Mouse (Mus musculus) gastrocnemius, adult 2 months (tissue): ENCODE data around the gene Sstr2. TPM values are rescaled to one million over a fixed set of nuclear protein-coding genes. Genes with fewer than 3 reads are reported as not detected.
A peak's percentile ranks its signal among the peaks of the same experiment; 100 is the strongest.

Experiments used
- DNase-seq: peaks from one replicate; pipeline ENCODE4 v3.0.0; 2022
- H3K27ac ChIP-seq: fragments of 200-600 bp; 2 replicates; pipeline ENCODE4 v1.8.1; 2022; ENCODE audit warnings: mild to moderate bottlenecking
- H3K4me3 ChIP-seq: fragments of 200-600 bp; 2 replicates; pipeline ENCODE4 v1.8.1; 2022; ENCODE audit warnings: mild to moderate bottlenecking, moderate library complexity
- CTCF ChIP-seq: fragments of 200-600 bp; IDR thresholded peaks from 2 replicates; pipeline ENCODE4 v1.8.1; 2022; ENCODE audit warnings: antibody characterized with exemption, mild to moderate bottlenecking, moderate library complexity
- intact Hi-C: fragments of 180-260 bp; cut with DNase I; formaldehyde crosslinking; loops from one replicate; pipeline ENCODE4 v1.15.1; 2025
- long read RNA-seq, 2 experiments: library from polyadenylated mRNA; stranded (forward); transcript quantifications; one replicate each; pipeline ENCODE4 v2.0.0; 2021
- total RNA-seq, 2 experiments: library from RNA; stranded (reverse); gene quantifications; 2 replicates each; pipeline ENCODE4 v1.2.3; 2021

The Sstr2 gene
- total RNA-seq, result not detected
- long read RNA-seq, experiment 1, result 0 reads
- long read RNA-seq, experiment 2, result 0 reads

GRCm38 (mm10) chr11:113618672-113619419, at the start of gene Sstr2:
Gene Sstr2, plus strand, starts transcription at chr11:113619342.
- intact Hi-C loops, result no loop called here
- TF ChIP-seq CTCF, result no peak
- H3K27ac ChIP-seq, result no peak within 1 kb of the TSS
- DNase-seq, result peak; percentile 71
- H3K4me3 ChIP-seq, result peak within 1 kb of the TSS; percentile 70

GRCm38 (mm10) chr11:113571616-113572015, 47.5 kb upstream of the Sstr2 start:
- TF ChIP-seq CTCF, result no peak
- no peak overlapping the region for H3K4me3 ChIP-seq
- DNase-seq, result no peak
- intact Hi-C loops, result no loop called here
- no peak overlapping the region for H3K27ac ChIP-seq

GRCm38 (mm10) chr11:113572641-113573040, 46.5 kb upstream of the Sstr2 start:
- TF ChIP-seq CTCF, result no peak
- Histone ChIP-seq H3K4me3 (no peak overlapping the region), H3K27ac (no peak overlapping the region)
- DNase-seq, result no peak
- intact Hi-C loops, result no loop called here

GRCm38 (mm10) chr11:113577221-113577620, 41.9 kb upstream of the Sstr2 start:
- Histone ChIP-seq H3K27ac (no peak overlapping the region), H3K4me3 (no peak overlapping the region)
- TF ChIP-seq CTCF, result no peak
- intact Hi-C loops, result no loop called here
- no peak for DNase-seq

GRCm38 (mm10) chr11:113583879-113584661, 35.1 kb upstream of the Sstr2 start:
- no peak for TF ChIP-seq CTCF
- intact Hi-C loops, result no loop called here

GRCm38 (mm10) chr11:113586423-113586822, 32.7 kb upstream of the Sstr2 start:
- intact Hi-C loops, result no loop called here
- no peak overlapping the region for H3K4me3 ChIP-seq
- TF ChIP-seq CTCF, result no peak
- no peak for DNase-seq
- no peak overlapping the region for H3K27ac ChIP-seq

More at GRCm38 (mm10) chr11:113583879-113584661, 35.1 kb upstream of the Sstr2 start:
- no peak overlapping the region for H3K4me3 ChIP-seq
- DNase-seq, result no peak
- no peak overlapping the region for H3K27ac ChIP-seq

GRCm38 (mm10) chr11:113588936-113589335, 30.2 kb upstream of the Sstr2 start:
- no peak overlapping the region for H3K4me3 ChIP-seq
- no peak overlapping the region for H3K27ac ChIP-seq
- no peak for TF ChIP-seq CTCF
- intact Hi-C loops, result no loop called here
- DNase-seq, result no peak

- H3K27ac ChIP-seq, result no peak overlapping the region
- TF ChIP-seq CTCF, result no peak
- H3K4me3 ChIP-seq, result no peak overlapping the region
- intact Hi-C loops, result no loop called here
- no peak for DNase-seq
Measured at GRCm38 (mm10) chr11:113595144-113595543, 24.0 kb upstream of the Sstr2 start.

GRCm38 (mm10) chr11:113597632-113598031, 21.5 kb upstream of the Sstr2 start:
- no peak for TF ChIP-seq CTCF
- intact Hi-C loops, result no loop called here
- Histone ChIP-seq H3K27ac (no peak overlapping the region), H3K4me3 (no peak overlapping the region)
- peak; percentile 23 for DNase-seq

- H3K27ac ChIP-seq, result no peak overlapping the region
Measured at GRCm38 (mm10) chr11:113600526-113601245, 18.5 kb upstream of the Sstr2 start.

GRCm38 (mm10) chr11:113601616-113602343, 17.4 kb upstream of the Sstr2 start:
- no peak for DNase-seq
- no peak overlapping the region for H3K4me3 ChIP-seq
- intact Hi-C loops, result no loop called here
- H3K27ac ChIP-seq, result no peak overlapping the region
- no peak for TF ChIP-seq CTCF

More at GRCm38 (mm10) chr11:113600526-113601245, 18.5 kb upstream of the Sstr2 start:
- no peak for DNase-seq
- intact Hi-C loops, result no loop called here
- H3K4me3 ChIP-seq, result no peak overlapping the region
- no peak for TF ChIP-seq CTCF

- H3K4me3 ChIP-seq, result no peak overlapping the region
- TF ChIP-seq CTCF, result no peak
- no peak for DNase-seq
- H3K27ac ChIP-seq, result no peak overlapping the region
- intact Hi-C loops, result no loop called here
Measured at GRCm38 (mm10) chr11:113607556-113607955, 11.6 kb upstream of the Sstr2 start.
